Comparison of ENCODE assay signal across 10 mouse cellular contexts in genomic region chr7:29462178-29462577, GRCm38 (mm10). TPM values are rescaled to one million over a fixed set of nuclear protein-coding genes. Genes with fewer than 3 reads are reported as not detected.
DNase-seq lines count a peak whose midpoint lies in the region; ATAC-seq and TF ChIP-seq lines count a peak whose summit lies in the region.
"Had no signal": no experiment of that assay in that cellular context is flagged by ENCODE, and none has a peak within 500 bp of the region (broad histone marks: within the 10 kb centered on the region; RNA-seq: fewer than 3 reads in every experiment).

No protein-coding gene starts in this region.

- no peak for TF ChIP-seq CTCF in hindbrain, postnatal 0 days (IDR thresholded peaks at IDR 0.05; ENCODE audit: low read depth)

- DNase-seq in hindbrain, postnatal 0 days (ENCODE audit: low spot score) = no peak
- DNase-seq in hindbrain, embryonic 10.5 days (ENCODE audit: low spot score) = no peak
- no peak for DNase-seq in lung, postnatal 4 days
- DNase-seq in brain, adult 2 months (ENCODE audit: low read depth, low spot score) = peak; percentile 86
- no peak for DNase-seq in limb, embryonic 14.5 days (ENCODE audit: low spot score)
- no peak for DNase-seq in heart, adult 18-20 months
- DNase-seq: cerebellum, adult 11 months; kidney, postnatal 25 days; midbrain, embryonic 14.5 days had no signal

- 60% methylated on average over 5 of the region's 5 CpGs for WGBS in hindbrain, postnatal 0 days
- 91% methylated on average over 5 of the region's 5 CpGs for WGBS in hindbrain, embryonic 10.5 days
- 54% methylated on average over 5 of the region's 5 CpGs for WGBS in lung, embryonic 16.5 days
- WGBS in limb, embryonic 14.5 days = 79% methylated on average over 5 of the region's 5 CpGs

- no peak overlapping the region for H3K4me3 ChIP-seq in hindbrain, postnatal 0 days (ENCODE audit: low read length)
- no peak overlapping the region for H3K4me3 ChIP-seq in hindbrain, embryonic 10.5 days
- H3K4me3 ChIP-seq in lung, embryonic 16.5 days (ENCODE audit: low read length) = no peak overlapping the region
- H3K4me3 ChIP-seq in limb, embryonic 14.5 days (replicated peaks; ENCODE audit: low read length) = no peak overlapping the region

- H3K4me1 ChIP-seq in hindbrain, postnatal 0 days (ENCODE audit: insufficient read depth, low read length) = peaks cover 29% of the 10 kb centered on the region
- peaks cover 28% of the 10 kb centered on the region for H3K4me1 ChIP-seq in hindbrain, embryonic 10.5 days (replicated peaks)
- H3K4me1 ChIP-seq in lung, embryonic 16.5 days (replicated peaks; ENCODE audit: control insufficient read depth, insufficient read depth, low read length) = peaks cover 34% of the 10 kb centered on the region
- peaks cover 14% of the 10 kb centered on the region for H3K4me1 ChIP-seq in limb, embryonic 14.5 days (ENCODE audit: control insufficient read depth, insufficient read depth, low read length)

- no peak overlapping the region for H3K4me2 ChIP-seq in hindbrain, postnatal 0 days (ENCODE audit: low read depth, low read length)
- no peak overlapping the region for H3K4me2 ChIP-seq in lung, embryonic 16.5 days (ENCODE audit: low read depth, low read length)
- no peak overlapping the region for H3K4me2 ChIP-seq in limb, embryonic 14.5 days (replicated peaks; ENCODE audit: low read depth, low read length, severe bottlenecking)

- H3K36me3 ChIP-seq in hindbrain, postnatal 0 days (ENCODE audit: insufficient read depth, low read length) = no peaks in the 10 kb centered on the region
- no peaks in the 10 kb centered on the region for H3K36me3 ChIP-seq in hindbrain, embryonic 10.5 days
- H3K36me3 ChIP-seq in lung, embryonic 16.5 days (ENCODE audit: control insufficient read depth, insufficient read depth, low read length) = no peaks in the 10 kb centered on the region
- no peaks in the 10 kb centered on the region for H3K36me3 ChIP-seq in limb, embryonic 14.5 days (ENCODE audit: control insufficient read depth, insufficient read depth, low read length)

- H3K9me3 ChIP-seq in hindbrain, postnatal 0 days (ENCODE audit: low read length) = no peaks in the 10 kb centered on the region
- no peaks in the 10 kb centered on the region for H3K9me3 ChIP-seq in hindbrain, embryonic 10.5 days
- no peaks in the 10 kb centered on the region for H3K9me3 ChIP-seq in lung, embryonic 16.5 days (ENCODE audit: control insufficient read depth, low read length)
- no peaks in the 10 kb centered on the region for H3K9me3 ChIP-seq in limb, embryonic 14.5 days (ENCODE audit: control insufficient read depth, low read length)

- H3K27me3 ChIP-seq in hindbrain, postnatal 0 days (ENCODE audit: insufficient read depth, low read length) = no peaks in the 10 kb centered on the region
- no peaks in the 10 kb centered on the region for H3K27me3 ChIP-seq in hindbrain, embryonic 10.5 days (ENCODE audit: insufficient read depth, poor library complexity, severe bottlenecking)
- H3K27me3 ChIP-seq in lung, embryonic 16.5 days (ENCODE audit: control insufficient read depth, insufficient read depth, low read depth, low read length) = no peaks in the 10 kb centered on the region
- H3K27me3 ChIP-seq in limb, embryonic 14.5 days (ENCODE audit: control insufficient read depth, insufficient read depth, low read length) = no peaks in the 10 kb centered on the region

- peak overlapping the region; percentile 56 for H3K27ac ChIP-seq in hindbrain, postnatal 0 days
- no peak overlapping the region for H3K27ac ChIP-seq in hindbrain, embryonic 10.5 days
- H3K27ac ChIP-seq in lung, embryonic 16.5 days (ENCODE audit: low read length) = peak overlapping the region; percentile 84
- 0 out of 2 replicates have a peak overlapping the region, but pooled peaks have one; percentile 26 for H3K27ac ChIP-seq in limb, embryonic 14.5 days (replicated peaks; ENCODE audit: low read depth, low read length)

- no peak overlapping the region for H3K9ac ChIP-seq in hindbrain, postnatal 0 days (replicated peaks; ENCODE audit: low read length)
- H3K9ac ChIP-seq in lung, embryonic 16.5 days (ENCODE audit: low read length) = 0 out of 2 replicates have a peak overlapping the region, but pooled peaks have one; percentile 28
- H3K9ac ChIP-seq in limb, embryonic 14.5 days (ENCODE audit: low read depth, low read length, severe bottlenecking) = no peak overlapping the region

- ATAC-seq in hindbrain, postnatal 0 days = no peak
- ATAC-seq in lung, embryonic 16.5 days (ENCODE audit: low read depth) = no peak
- no peak for ATAC-seq in limb, embryonic 14.5 days (ENCODE audit: low FRiP score, low read depth)

- no peak for TF ChIP-seq POLR2A in limb, embryonic 14.5 days (IDR thresholded peaks at IDR 0.05; ENCODE audit: borderline replicate concordance, extremely low read depth, insufficient read depth, insufficient read length)

RNA-seq across cellular contexts. Expression of gene Sipa1l3, which starts 56.3 kb away (rescaled TPM):
- 108 and 110 TPM in 2 replicates for total RNA-seq in hindbrain, postnatal 0 days (2014; rRNA removed)
- polyA plus RNA-seq in hindbrain, postnatal 0 days (2015; fragmentation: Nextera tagmentation; extraction: Ambion mirVana) = 15.2 and 19.7 TPM in 2 replicates
- 8.1 and 9.7 TPM in 2 replicates for polyA plus RNA-seq in hindbrain, embryonic 10.5 days (2016; fragmentation: Nextera tagmentation; extraction: Ambion mirVana)
- polyA plus RNA-seq in lung, embryonic 16.5 days (2015; fragmentation: Nextera tagmentation; extraction: Ambion mirVana) = 21.6 and 21.8 TPM in 2 replicates
- 39.0 and 46.1 TPM in 2 replicates for polyA plus RNA-seq in limb, embryonic 14.5 days (2012; rRNA removed)
- polyA plus RNA-seq in limb, embryonic 14.5 days (2014; fragmentation: Nextera tagmentation; extraction: Ambion mirVana) = 16.2 TPM in 2 replicates
- 10 to 100 TPM in 1 of 2 experiments, 1 to 10 TPM in 1; 9.6 to 11.1 TPM for total RNA-seq in heart, adult 18-20 months (2021)
